Mouse (Mus musculus) heart, adult 2 months (tissue): ENCODE results near the gene Arnt.

Source experiments
- CTCF ChIP-seq: fragments of 200-600 bp; IDR thresholded peaks from 2 replicates; pipeline ENCODE4 v1.8.1; 2022; ENCODE audit warnings: antibody characterized with exemption, mild to moderate bottlenecking, moderate library complexity
- EP300 ChIP-seq: fragments of 200-500 bp; IDR thresholded peaks from 2 replicates; pipeline ENCODE4 v1.6.1; 2011; ENCODE audit warnings: low read depth, low read length, control low read depth; ENCODE audit not compliant: insufficient read depth
- POLR2A ChIP-seq: fragments of 200-500 bp; IDR thresholded peaks from 2 replicates; pipeline ENCODE4 v1.6.1; 2011; ENCODE audit warnings: mild to moderate bottlenecking, low read depth, low read length, control low read depth; ENCODE audit not compliant: insufficient read depth

GRCm38 (mm10) chr3:95457758-95458157, 23.6 kb downstream of the Arnt start:
- TF ChIP-seq CTCF: no peak
- peak; percentile 9; the same call in 1 of the 2 replicates for TF ChIP-seq POLR2A
- no peak for TF ChIP-seq EP300
